22 mouse cellular contexts compared by ENCODE assay signal in genomic region chr12:25439029-25439551, GRCm38 (mm10).
DNase-seq lines count a peak whose midpoint lies in the region; ATAC-seq and TF ChIP-seq lines count a peak whose summit lies in the region.
"Had no signal": no experiment of that assay in that cellular context is flagged by ENCODE, and none has a peak within 500 bp of the region (broad histone marks: within the 10 kb centered on the region; RNA-seq: fewer than 3 reads in every experiment).

No protein-coding gene starts in this region.

- no peaks in the 10 kb centered on the region for H3K9me3 ChIP-seq in kidney, embryonic 15.5 days (replicated peaks)
- H3K9me3 ChIP-seq in kidney, embryonic 16.5 days (ENCODE audit: low read length) = no peaks in the 10 kb centered on the region
- no peaks in the 10 kb centered on the region for H3K9me3 ChIP-seq in megakaryocyte, embryonic 14.5 days
- H3K9me3 ChIP-seq in CH12.LX (replicated peaks; ENCODE audit: low read length) = no peaks in the 10 kb centered on the region
- H3K9me3 ChIP-seq in embryonic facial prominence, embryonic 10.5 days = no peaks in the 10 kb centered on the region
- H3K9me3 ChIP-seq: hindbrain, embryonic 10.5 days; hindbrain, embryonic 13.5 days had no signal

- H3K27ac ChIP-seq in kidney, embryonic 15.5 days = 0 out of 2 replicates have a peak overlapping the region, but pooled peaks have one; percentile 41
- no peak overlapping the region for H3K27ac ChIP-seq in kidney, embryonic 16.5 days (ENCODE audit: low read length)
- peak overlapping the region; percentile 93 for H3K27ac ChIP-seq in CH12.LX (ENCODE audit: insufficient read depth, low read depth)
- 0 out of 2 replicates have a peak overlapping the region, but pooled peaks have one; percentile 19 for H3K27ac ChIP-seq in embryonic facial prominence, embryonic 10.5 days (replicated peaks)
- H3K27ac ChIP-seq: hindbrain, embryonic 13.5 days had no signal

- TF ChIP-seq RAD21 in CH12.LX (IDR thresholded peaks at IDR 0.05; ENCODE audit: low read depth, low read length) = no peak; the same call in 1 of the 2 replicates

- peak; percentile 88 for DNase-seq in CH12.LX (ENCODE audit: extremely low read depth)
- DNase-seq in embryonic facial prominence, embryonic 10.5 days (ENCODE audit: low spot score) = no peak
- DNase-seq: adrenal gland, adult 8-10 months; adrenal gland, postnatal 25 days; cerebellum, adult 11-12 months; cerebellum, adult 8-10 months; cerebellum, postnatal 10 days; cerebellum, postnatal 36 days; embryo, embryonic 11 days; gastrocnemius, postnatal 10 days; gastrocnemius, postnatal 36 days had no signal

- peak; percentile 54 for ATAC-seq in kidney, embryonic 15.5 days (replicated peaks; ENCODE audit: low FRiP score)
- no peak for ATAC-seq in kidney, embryonic 16.5 days (ENCODE audit: low FRiP score, low TSS enrichment)
- ATAC-seq in megakaryocyte, adult 5-6 weeks (ENCODE audit: poor library complexity, severe bottlenecking) = no peak
- no peak for ATAC-seq in monocyte, adult 5-6 weeks (replicated peaks; ENCODE audit: insufficient number of reproducible peaks, low FRiP score, low TSS enrichment, poor library complexity, severe bottlenecking)
- ATAC-seq in frontal cortex, adult (ENCODE audit: low TSS enrichment) = no peak
- ATAC-seq: forebrain, embryonic 14.5 days; hindbrain, embryonic 16.5 days had no signal

- no peaks in the 10 kb centered on the region for H3K36me3 ChIP-seq in kidney, embryonic 15.5 days
- no peaks in the 10 kb centered on the region for H3K36me3 ChIP-seq in kidney, embryonic 16.5 days (ENCODE audit: insufficient read depth, low read length)
- H3K36me3 ChIP-seq in megakaryocyte, embryonic 14.5 days (replicated peaks; ENCODE audit: low read length) = no peaks in the 10 kb centered on the region
- H3K36me3 ChIP-seq in CH12.LX (replicated peaks in 1 of 2; ENCODE audit: control insufficient read depth in 1 of 2, insufficient read depth in 1 of 2, low read length in 1 of 2) = no peaks in the 10 kb centered on the region
- no peaks in the 10 kb centered on the region for H3K36me3 ChIP-seq in embryonic facial prominence, embryonic 10.5 days (replicated peaks)
- H3K36me3 ChIP-seq: hindbrain, embryonic 10.5 days; hindbrain, embryonic 13.5 days had no signal

- H3K4me3 ChIP-seq in kidney, embryonic 15.5 days (replicated peaks) = no peak overlapping the region
- no peak overlapping the region for H3K4me3 ChIP-seq in kidney, embryonic 16.5 days (ENCODE audit: low read length)
- peak overlapping the region; percentile 42 for H3K4me3 ChIP-seq in megakaryocyte, embryonic 14.5 days (replicated peaks)
- no peak overlapping the region for H3K4me3 ChIP-seq in CH12.LX (replicated peaks in 1 of 3; ENCODE audit: low read depth in 2 of 3, low read length in 2 of 3, poor library complexity in 1 of 3)
- H3K4me3 ChIP-seq in embryonic facial prominence, embryonic 10.5 days = no peak overlapping the region
- H3K4me3 ChIP-seq: hindbrain, embryonic 10.5 days; hindbrain, embryonic 13.5 days had no signal

- in situ Hi-C loops in CH12.LX (cut with MboI; ENCODE audit: low pct_ligation_motif_present, low pct_unique_long_range_greater_than_20kb, low sequenced_read_pairs) = loop anchor here (25.0 kb wide), 1 partner anchor 227 kb away; no protein-coding TSS in a partner anchor

- H3K27me3 ChIP-seq in kidney, embryonic 15.5 days = no peaks in the 10 kb centered on the region
- H3K27me3 ChIP-seq in kidney, embryonic 16.5 days (ENCODE audit: insufficient read depth, low read length) = no peaks in the 10 kb centered on the region
- no peaks in the 10 kb centered on the region for H3K27me3 ChIP-seq in megakaryocyte, embryonic 14.5 days (replicated peaks)
- H3K27me3 ChIP-seq in CH12.LX (replicated peaks) = no peaks in the 10 kb centered on the region
- H3K27me3 ChIP-seq in embryonic facial prominence, embryonic 10.5 days (replicated peaks; ENCODE audit: low read depth, poor library complexity, severe bottlenecking) = no peaks in the 10 kb centered on the region
- H3K27me3 ChIP-seq: hindbrain, embryonic 13.5 days had no signal

- no peak overlapping the region for H3K9ac ChIP-seq in kidney, embryonic 15.5 days
- H3K9ac ChIP-seq in kidney, embryonic 16.5 days (replicated peaks; ENCODE audit: low read length) = no peak overlapping the region
- H3K9ac ChIP-seq in CH12.LX (ENCODE audit: insufficient read depth, low read depth) = no peak overlapping the region
- H3K9ac ChIP-seq: hindbrain, embryonic 13.5 days had no signal

- H3K4me1 ChIP-seq in kidney, embryonic 15.5 days = peaks cover 12% of the 10 kb centered on the region
- peaks cover 20% of the 10 kb centered on the region for H3K4me1 ChIP-seq in kidney, embryonic 16.5 days (ENCODE audit: insufficient read depth, low read length)
- H3K4me1 ChIP-seq in megakaryocyte, embryonic 14.5 days = peaks cover 29% of the 10 kb centered on the region
- H3K4me1 ChIP-seq in CH12.LX (ENCODE audit: control insufficient read depth in 1 of 2, insufficient read depth in 2 of 2) = peaks cover 29 to 69% of the 10 kb centered on the region in 2 experiments
- peaks cover 5% of the 10 kb centered on the region; the same call in 1 of the 2 replicates for H3K4me1 ChIP-seq in embryonic facial prominence, embryonic 10.5 days

- WGBS in kidney, embryonic 15.5 days = 85% methylated on average over 7 of the region's 7 CpGs
- WGBS in kidney, embryonic 16.5 days = 76% methylated on average over 7 of the region's 7 CpGs
- 90% methylated on average over 7 of the region's 7 CpGs for WGBS in embryonic facial prominence, embryonic 10.5 days

- no peak overlapping the region for H3K4me2 ChIP-seq in kidney, embryonic 15.5 days
- no peak overlapping the region for H3K4me2 ChIP-seq in kidney, embryonic 16.5 days (replicated peaks; ENCODE audit: low read depth, low read length)
- peak overlapping the region; percentile 62 for H3K4me2 ChIP-seq in CH12.LX (ENCODE audit: insufficient read depth, low read depth, poor library complexity, severe bottlenecking)
- H3K4me2 ChIP-seq: heart, embryonic 11.5 days; hindbrain, embryonic 13.5 days had no signal

- peak; percentile 88 for TF ChIP-seq EP300 in CH12.LX (IDR thresholded peaks at IDR 0.05; ENCODE audit: low read length)

- TF ChIP-seq POLR2A in CH12.LX (IDR thresholded peaks at IDR 0.05; ENCODE audit: low read depth, low read length) = no peak

- no peaks in the 10 kb centered on the region for H3K79me2 ChIP-seq in CH12.LX (replicated peaks; ENCODE audit: control insufficient read depth, extremely low read depth, insufficient read depth, poor library complexity, severe bottlenecking)

- TF ChIP-seq CTCF in CH12.LX (conservative IDR thresholded peaks at IDR 0.05 in 1 of 2, IDR thresholded peaks at IDR 0.05 in 1 of 2; ENCODE audit: low read depth in 2 of 2, low read length in 2 of 2) = no peak

- dilution Hi-C loops in CH12.LX (cut with MboI; ENCODE audit: extremely low pct_ligation_motif_present, extremely low pct_unique_long_range_greater_than_20kb, low sequenced_read_pairs) = no loop called here

TF ChIP-seq in CH12.LX, 34 proteins besides CTCF, POLR2A, EP300 and RAD21:
- no peak for TF ChIP-seq ZC3H11A (IDR thresholded peaks at IDR 0.05; ENCODE audit: low read depth, low read length)
- TF ChIP-seq NRF1 (IDR thresholded peaks at IDR 0.05; ENCODE audit: low read depth, low read length) = no peak
- TF ChIP-seq PAX5 (IDR thresholded peaks at IDR 0.05; ENCODE audit: low read length) = no peak
- TF ChIP-seq TCF12 (IDR thresholded peaks at IDR 0.05; ENCODE audit: low read depth, low read length) = peak; percentile 93
- no peak; the same call in 1 of the 2 replicates for TF ChIP-seq SMC3 (IDR thresholded peaks at IDR 0.05; ENCODE audit: low read depth, low read length)
- TF ChIP-seq ELF1 (IDR thresholded peaks at IDR 0.05; ENCODE audit: low read depth, low read length) = no peak
- TF ChIP-seq USF2 (conservative IDR thresholded peaks at IDR 0.05; ENCODE audit: low read depth, low read length) = no peak
- no peak for TF ChIP-seq MAZ (IDR thresholded peaks at IDR 0.05; ENCODE audit: low read depth, low read length)
- TF ChIP-seq MAX (IDR thresholded peaks at IDR 0.05; ENCODE audit: low read length) = peak; percentile 76
- TF ChIP-seq KAT2A (IDR thresholded peaks at IDR 0.05; ENCODE audit: insufficient replicate concordance, low read length) = no peak
- no peak for TF ChIP-seq E2F4 (IDR thresholded peaks at IDR 0.05; ENCODE audit: insufficient replicate concordance, low read depth, low read length)
- TF ChIP-seq MYC (IDR thresholded peaks at IDR 0.05; ENCODE audit: low read depth, low read length) = 0 out of 2 replicates have a peak, but pooled peaks have one; percentile 42
- TF ChIP-seq MAFK (IDR thresholded peaks at IDR 0.05; ENCODE audit: insufficient replicate concordance, low read length) = peak; percentile 74; the same call in 1 of the 2 replicates
- TF ChIP-seq MEF2A (IDR thresholded peaks at IDR 0.05; ENCODE audit: borderline replicate concordance, low read depth, low read length) = peak; percentile 45; the same call in 1 of the 2 replicates
- TF ChIP-seq USF1 (IDR thresholded peaks at IDR 0.05; ENCODE audit: low read depth, low read length) = no peak
- peak; percentile 56; the same call in 1 of the 2 replicates for TF ChIP-seq CHD2 (IDR thresholded peaks at IDR 0.05; ENCODE audit: low read length)
- TF ChIP-seq ZNF384 (IDR thresholded peaks at IDR 0.05; ENCODE audit: low read depth, low read length) = peak; percentile 69
- peak; percentile 57; the same call in 1 of the 2 replicates for TF ChIP-seq JUND (conservative IDR thresholded peaks at IDR 0.05; ENCODE audit: low read depth, low read length)
- no peak for TF ChIP-seq GABPA (IDR thresholded peaks at IDR 0.05; ENCODE audit: insufficient replicate concordance, low read depth, low read length)
- TF ChIP-seq BHLHE40 (IDR thresholded peaks at IDR 0.05; ENCODE audit: low read depth, low read length) = peak; percentile 92
- TF ChIP-seq JUN (IDR thresholded peaks at IDR 0.05; ENCODE audit: insufficient read depth, low read depth, low read length) = peak; percentile 73
- 0 out of 2 replicates have a peak, but pooled peaks have one; percentile 30 for TF ChIP-seq TBP (conservative IDR thresholded peaks at IDR 0.05; ENCODE audit: low read depth, low read length)
- peak; percentile 99 for TF ChIP-seq ETS1 (conservative IDR thresholded peaks at IDR 0.05; ENCODE audit: low read depth, low read length)
- no peak for TF ChIP-seq CHD1 (IDR thresholded peaks at IDR 0.05; ENCODE audit: low read depth, low read length)
- no peak for TF ChIP-seq ZKSCAN1 (IDR thresholded peaks at IDR 0.05; ENCODE audit: borderline replicate concordance, low read depth, low read length)
- peak; percentile 86 for TF ChIP-seq IRF4 (IDR thresholded peaks at IDR 0.05; ENCODE audit: low read depth, low read length)
TF ChIP-seq in CH12.LX: peak in this region for 13.
